In genomic region chr2:32938741-32939140, GRCm38 (mm10) we compare ENCODE assay signal across 6 mouse cellular contexts.
"Had no signal": no experiment of that assay in that cellular context is flagged by ENCODE, and none has a peak within 500 bp of the region (broad histone marks: within the 10 kb centered on the region; RNA-seq: fewer than 3 reads in every experiment).

No protein-coding gene starts in this region.

- H3K27ac ChIP-seq: neural tube, embryonic 13.5 days; neural tube, embryonic 15.5 days; stomach, embryonic 15.5 days; stomach, postnatal 0 days had no signal

- H3K9me3 ChIP-seq: neural tube, embryonic 13.5 days; neural tube, embryonic 15.5 days; stomach, embryonic 15.5 days had no signal

- H3K4me2 ChIP-seq: neural tube, embryonic 13.5 days; neural tube, embryonic 15.5 days; stomach, embryonic 15.5 days had no signal

- H3K27me3 ChIP-seq: neural tube, embryonic 13.5 days; neural tube, embryonic 15.5 days; stomach, embryonic 15.5 days had no signal

- H3K4me3 ChIP-seq: neural tube, embryonic 13.5 days; neural tube, embryonic 15.5 days; stomach, embryonic 15.5 days had no signal

- H3K9ac ChIP-seq: neural tube, embryonic 13.5 days; neural tube, embryonic 15.5 days; stomach, embryonic 15.5 days had no signal

- H3K4me1 ChIP-seq: neural tube, embryonic 13.5 days; neural tube, embryonic 15.5 days; stomach, embryonic 15.5 days had no signal

- DNase-seq: right cerebral cortex, postnatal 25 days; thymus, adult 18-20 months had no signal
